Mouse (Mus musculus): ENCODE measurements at regions not wholly inside any gene's neighbourhood (a gene's known extent, or its start where the extent isn't known, plus 50 kb on each side); places are given as distances from the start of the nearest gene placed in this dataset.

DNA sequence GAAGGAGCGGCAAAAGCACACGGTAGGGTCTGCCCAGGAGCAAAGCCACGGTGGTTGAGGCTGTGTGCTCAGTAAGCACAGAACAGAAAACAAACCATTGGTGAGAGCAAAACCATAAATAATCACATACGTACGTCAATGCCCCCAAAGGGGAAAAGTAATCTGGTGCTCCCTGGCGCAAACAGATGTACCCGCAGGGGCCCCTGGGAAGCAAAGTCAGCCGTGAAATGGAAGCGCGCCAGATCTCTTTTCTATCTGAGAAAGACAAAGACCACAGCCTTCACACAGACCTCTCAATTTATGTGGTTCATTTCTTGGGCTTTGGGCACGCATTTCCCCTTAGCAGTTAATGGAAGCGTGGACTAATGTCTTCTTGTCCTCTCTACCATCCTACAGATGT, 183.2 kb downstream of the Usp46 start:
- H3K9me3 ChIP-seq (replicated peaks) = no peaks in the 10 kb centered on the region
- H3K27ac ChIP-seq = no peak overlapping the region
- no peaks in the 10 kb centered on the region for H3K36me3 ChIP-seq
- ATAC-seq (ENCODE audit: low read depth) = no peak
- WGBS (ENCODE audit: insufficient replicate concordance) = 79% methylated on average over 12 of the region's 12 CpGs
- DNase-seq = no peak
- H3K9ac ChIP-seq = no peak overlapping the region
- no peak overlapping the region for H3K4me2 ChIP-seq
- H3K27me3 ChIP-seq = no peaks in the 10 kb centered on the region
- no peak overlapping the region for H3K4me3 ChIP-seq (replicated peaks)
- H3K4me1 ChIP-seq (replicated peaks) = no peaks in the 10 kb centered on the region

GRCm38 (mm10) chr5:73885691-73886090, 182.5 kb downstream of the Usp46 start:
- no peak for ATAC-seq (ENCODE audit: low read depth)
- no peak for DNase-seq
- 66% methylated on average over 1 of the region's 1 CpGs for WGBS (ENCODE audit: insufficient replicate concordance)
- H3K27ac ChIP-seq = no peak overlapping the region
- no peaks in the 10 kb centered on the region for H3K9me3 ChIP-seq (replicated peaks)
- no peaks in the 10 kb centered on the region for H3K27me3 ChIP-seq
- no peak overlapping the region for H3K4me3 ChIP-seq (replicated peaks)
- H3K4me2 ChIP-seq = no peak overlapping the region
- no peaks in the 10 kb centered on the region for H3K36me3 ChIP-seq
- no peaks in the 10 kb centered on the region for H3K4me1 ChIP-seq (replicated peaks)
- H3K9ac ChIP-seq = no peak overlapping the region

GRCm38 (mm10) chr5:73887306-73887958, 180.8 kb downstream of the Usp46 start:
- H3K9me3 ChIP-seq (replicated peaks) = no peaks in the 10 kb centered on the region
- H3K27me3 ChIP-seq = no peaks in the 10 kb centered on the region
- H3K36me3 ChIP-seq = no peaks in the 10 kb centered on the region
- ATAC-seq (ENCODE audit: low read depth) (no peak), DNase-seq (no peak)
- no peak overlapping the region for H3K27ac ChIP-seq
- no peak overlapping the region for H3K4me2 ChIP-seq
- no peak overlapping the region for H3K9ac ChIP-seq
- no peak overlapping the region for H3K4me3 ChIP-seq (replicated peaks)
- WGBS (ENCODE audit: insufficient replicate concordance) = 71% methylated on average over 8 of the region's 8 CpGs
- no peaks in the 10 kb centered on the region for H3K4me1 ChIP-seq (replicated peaks)

- no peak overlapping the region for H3K27ac ChIP-seq
- H3K4me1 ChIP-seq (replicated peaks) = no peaks in the 10 kb centered on the region
- H3K27me3 ChIP-seq = no peaks in the 10 kb centered on the region
- no peaks in the 10 kb centered on the region for H3K9me3 ChIP-seq (replicated peaks)
- DNase-seq = no peak
- no peak overlapping the region for H3K4me2 ChIP-seq
- no peak for ATAC-seq (ENCODE audit: low read depth)
- no peaks in the 10 kb centered on the region for H3K36me3 ChIP-seq
- no peak overlapping the region for H3K4me3 ChIP-seq (replicated peaks)
- H3K9ac ChIP-seq = no peak overlapping the region
- 67% methylated on average over 2 of the region's 2 CpGs for WGBS (ENCODE audit: insufficient replicate concordance)
Measured at GRCm38 (mm10) chr5:73888391-73888790, 179.8 kb downstream of the Usp46 start.

GRCm38 (mm10) chr5:73889342-73889741, 178.9 kb downstream of the Usp46 start:
- no peak for DNase-seq
- Histone ChIP-seq H3K4me2 (no peak overlapping the region), H3K4me3 (replicated peaks) (no peak overlapping the region), H3K4me1 (replicated peaks) (no peaks in the 10 kb centered on the region), H3K9ac (no peak overlapping the region), H3K27ac (no peak overlapping the region), H3K36me3 (no peaks in the 10 kb centered on the region), H3K9me3 (replicated peaks) (no peaks in the 10 kb centered on the region), H3K27me3 (no peaks in the 10 kb centered on the region)
- 34% methylated on average over 1 of the region's 1 CpGs for WGBS (ENCODE audit: insufficient replicate concordance)
- no peak for ATAC-seq (ENCODE audit: low read depth)

GRCm38 (mm10) chr5:73890942-73891341, 177.3 kb downstream of the Usp46 start:
- H3K4me1 ChIP-seq (replicated peaks) = no peaks in the 10 kb centered on the region
- H3K9ac ChIP-seq = no peak overlapping the region
- H3K36me3 ChIP-seq = no peaks in the 10 kb centered on the region
- H3K9me3 ChIP-seq (replicated peaks) = no peaks in the 10 kb centered on the region
- H3K27ac ChIP-seq = no peak overlapping the region
- no peak overlapping the region for H3K4me2 ChIP-seq
- ATAC-seq (ENCODE audit: low read depth) (no peak), DNase-seq (no peak)
- H3K27me3 ChIP-seq = no peaks in the 10 kb centered on the region
- H3K4me3 ChIP-seq (replicated peaks) = no peak overlapping the region
- WGBS (ENCODE audit: insufficient replicate concordance) = 69% methylated on average over 4 of the region's 4 CpGs

GRCm38 (mm10) chr5:73891606-73892005, 176.6 kb downstream of the Usp46 start:
- Histone ChIP-seq H3K4me1 (replicated peaks) (no peaks in the 10 kb centered on the region), H3K27me3 (no peaks in the 10 kb centered on the region), H3K4me2 (no peak overlapping the region), H3K36me3 (no peaks in the 10 kb centered on the region), H3K9me3 (replicated peaks) (no peaks in the 10 kb centered on the region), H3K4me3 (replicated peaks) (no peak overlapping the region), H3K9ac (no peak overlapping the region), H3K27ac (no peak overlapping the region)
- DNase-seq (no peak), ATAC-seq (ENCODE audit: low read depth) (no peak)
- 63% methylated on average over 11 of the region's 11 CpGs for WGBS (ENCODE audit: insufficient replicate concordance)

- H3K9me3 ChIP-seq (replicated peaks) = no peaks in the 10 kb centered on the region
- no peaks in the 10 kb centered on the region for H3K4me1 ChIP-seq (replicated peaks)
- no peak overlapping the region for H3K27ac ChIP-seq
- no peak overlapping the region for H3K4me3 ChIP-seq (replicated peaks)
- ATAC-seq (ENCODE audit: low read depth) = no peak
- no peaks in the 10 kb centered on the region for H3K36me3 ChIP-seq
- H3K4me2 ChIP-seq = no peak overlapping the region
- no peak for DNase-seq
- no peak overlapping the region for H3K9ac ChIP-seq
- no peaks in the 10 kb centered on the region for H3K27me3 ChIP-seq
- WGBS (ENCODE audit: insufficient replicate concordance) = 36% methylated on average over 4 of the region's 4 CpGs
Measured at GRCm38 (mm10) chr5:73892440-73893225, 175.6 kb downstream of the Usp46 start.

DNA sequence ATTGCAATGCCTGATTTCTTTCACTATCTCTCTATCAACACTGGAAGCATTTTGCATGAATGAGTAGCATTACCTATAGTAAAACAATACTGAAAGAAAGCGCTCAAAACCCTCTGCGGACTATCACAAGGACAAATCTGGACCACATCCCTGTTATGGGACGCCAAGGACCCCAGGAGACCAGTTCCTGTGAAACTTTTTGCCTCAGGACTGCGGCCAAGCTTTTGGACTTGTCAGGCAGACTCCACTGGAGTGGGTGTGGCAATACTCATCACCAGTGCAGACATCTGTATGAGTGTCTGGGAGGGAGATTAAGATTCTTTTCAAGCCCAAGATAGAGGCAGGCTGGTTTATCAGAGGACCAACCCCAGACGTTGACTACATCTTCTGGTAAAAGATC, 173.0 kb downstream of the Usp46 start:
- no peak overlapping the region for H3K4me2 ChIP-seq
- H3K4me1 ChIP-seq (replicated peaks) = no peaks in the 10 kb centered on the region
- no peak for ATAC-seq (ENCODE audit: low read depth)
- WGBS (ENCODE audit: insufficient replicate concordance) = 66% methylated on average over 5 of the region's 5 CpGs
- no peak for DNase-seq
- no peaks in the 10 kb centered on the region for H3K9me3 ChIP-seq (replicated peaks)
- H3K9ac ChIP-seq = no peak overlapping the region
- no peaks in the 10 kb centered on the region for H3K27me3 ChIP-seq
- no peaks in the 10 kb centered on the region for H3K36me3 ChIP-seq
- H3K4me3 ChIP-seq (replicated peaks) = no peak overlapping the region
- H3K27ac ChIP-seq = no peak overlapping the region

GRCm38 (mm10) chr5:73896785-73897184, 171.4 kb downstream of the Usp46 start:
- DNase-seq = no peak
- Histone ChIP-seq H3K9ac (no peak overlapping the region), H3K36me3 (no peaks in the 10 kb centered on the region), H3K27me3 (no peaks in the 10 kb centered on the region), H3K27ac (no peak overlapping the region), H3K4me3 (replicated peaks) (no peak overlapping the region), H3K4me2 (no peak overlapping the region), H3K9me3 (replicated peaks) (no peaks in the 10 kb centered on the region), H3K4me1 (replicated peaks) (no peaks in the 10 kb centered on the region)
- 77% methylated on average over 1 of the region's 1 CpGs for WGBS (ENCODE audit: insufficient replicate concordance)
- ATAC-seq (ENCODE audit: low read depth) = no peak

DNA sequence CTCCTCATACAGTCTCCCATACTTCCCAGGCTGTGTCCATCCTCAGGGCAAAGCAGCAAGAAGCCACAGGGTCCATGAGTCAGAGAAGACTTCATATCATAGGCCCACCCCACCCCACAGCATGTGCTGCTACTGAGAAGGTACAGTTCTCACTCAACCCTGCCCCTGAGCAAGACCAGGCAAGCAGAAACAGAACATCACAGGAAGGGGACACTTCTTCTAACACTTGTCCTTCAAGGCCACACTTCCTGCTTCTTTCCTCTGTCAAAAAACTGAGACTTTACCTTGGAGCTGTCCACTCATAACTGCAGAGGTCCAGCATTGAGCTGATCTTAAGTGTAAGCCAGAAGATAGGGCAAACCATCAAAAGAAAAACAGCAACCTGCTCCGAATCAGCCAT, 166.6 kb downstream of the Usp46 start:
- no peaks in the 10 kb centered on the region for H3K9me3 ChIP-seq (replicated peaks)
- no peak overlapping the region for H3K27ac ChIP-seq
- DNase-seq (no peak), ATAC-seq (ENCODE audit: low read depth) (no peak)
- no peak overlapping the region for H3K4me3 ChIP-seq (replicated peaks)
- no peak overlapping the region for H3K9ac ChIP-seq
- WGBS (ENCODE audit: insufficient replicate concordance) = 61% methylated on average over 1 of the region's 1 CpGs
- H3K4me1 ChIP-seq (replicated peaks) = no peaks in the 10 kb centered on the region
- H3K27me3 ChIP-seq = no peaks in the 10 kb centered on the region
- no peak overlapping the region for H3K4me2 ChIP-seq
- no peaks in the 10 kb centered on the region for H3K36me3 ChIP-seq

Measured in liver, embryonic 13.5 days (tissue).